Mouse (Mus musculus): Measurements from ENCODE around the gene Prkacb. TPM values are rescaled to one million over a fixed set of nuclear protein-coding genes. Genes with fewer than 3 reads are reported as not detected.

The Prkacb gene
- polyA plus RNA-seq (2016; fragmentation: Nextera tagmentation; extraction: Ambion mirVana): 50.0 and 52.9 TPM in 2 replicates

- Histone ChIP-seq H3K9me3 (no peaks in the 10 kb centered on the region), H3K4me1 (peaks cover 10% of the 10 kb centered on the region), H3K27me3 (ENCODE audit: insufficient read depth, poor library complexity, severe bottlenecking) (no peaks in the 10 kb centered on the region), H3K4me3 (peak within 1 kb of the TSS; percentile 95), H3K36me3 (no peaks in the 10 kb centered on the region), H3K27ac (peak within 1 kb of the TSS; percentile 95)
- under 1% methylated on average over 60 of the region's 60 CpGs for WGBS
- DNase-seq (ENCODE audit: low spot score): peak; percentile 94
These were observed at the start of gene Prkacb for GRCm38 (mm10) chr3:146812901-146813393. Gene Prkacb, minus strand, starts transcription at chr3:146812990.

- DNase-seq (ENCODE audit: low spot score): no peak
- H3K4me3 ChIP-seq: no peak overlapping the region
- H3K9me3 ChIP-seq: no peaks in the 10 kb centered on the region
- no peaks in the 10 kb centered on the region for H3K4me1 ChIP-seq
- WGBS: 83% methylated on average over 2 of the region's 2 CpGs
- no peak overlapping the region for H3K27ac ChIP-seq
- no peaks in the 10 kb centered on the region for H3K27me3 ChIP-seq (ENCODE audit: insufficient read depth, poor library complexity, severe bottlenecking)
- no peaks in the 10 kb centered on the region for H3K36me3 ChIP-seq
These were observed 47.5 kb upstream of the Prkacb start for GRCm38 (mm10) chr3:146860308-146860707.

- 84% methylated on average over 10 of the region's 10 CpGs for WGBS
- no peaks in the 10 kb centered on the region for H3K36me3 ChIP-seq
- peaks cover 3% of the 10 kb centered on the region; the same call in 1 of the 2 replicates for H3K4me1 ChIP-seq
- no peak overlapping the region for H3K4me3 ChIP-seq
- DNase-seq (ENCODE audit: low spot score): no peak
- H3K27ac ChIP-seq: no peak overlapping the region
- H3K9me3 ChIP-seq: no peaks in the 10 kb centered on the region
- H3K27me3 ChIP-seq (ENCODE audit: insufficient read depth, poor library complexity, severe bottlenecking): no peaks in the 10 kb centered on the region
These were observed 44.6 kb upstream of the Prkacb start for GRCm38 (mm10) chr3:146857373-146857772.

- DNase-seq (ENCODE audit: low spot score): no peak
These were observed 41.8 kb upstream of the Prkacb start for GRCm38 (mm10) chr3:146854473-146855087.

GRCm38 (mm10) chr3:146851966-146852891, 39.4 kb upstream of the Prkacb start, which contains the start of gene Ttll7:
Gene Ttll7, plus strand, starts transcription at chr3:146852367.
- Histone ChIP-seq H3K27me3 (ENCODE audit: insufficient read depth, poor library complexity, severe bottlenecking) (peaks cover 4% of the 10 kb centered on the region; the same call in 1 of the 2 replicates), H3K9me3 (no peaks in the 10 kb centered on the region), H3K4me3 (peak within 1 kb of the TSS; percentile 77), H3K36me3 (no peaks in the 10 kb centered on the region), H3K27ac (peak within 1 kb of the TSS; percentile 92), H3K4me1 (peaks cover 10% of the 10 kb centered on the region; the same call in 1 of the 2 replicates)
- WGBS: 3% methylated on average over 36 of the region's 36 CpGs
- peak; percentile 91 for DNase-seq (ENCODE audit: low spot score)

More at GRCm38 (mm10) chr3:146854473-146855087, 41.8 kb upstream of the Prkacb start:
- Histone ChIP-seq H3K27me3 (ENCODE audit: insufficient read depth, poor library complexity, severe bottlenecking) (peaks cover 4% of the 10 kb centered on the region; the same call in 1 of the 2 replicates), H3K36me3 (no peaks in the 10 kb centered on the region), H3K27ac (no peak overlapping the region), H3K4me3 (no peak overlapping the region), H3K9me3 (no peaks in the 10 kb centered on the region), H3K4me1 (peaks cover 10% of the 10 kb centered on the region; the same call in 1 of the 2 replicates)
- WGBS: 75% methylated on average over 7 of the region's 7 CpGs

GRCm38 (mm10) chr3:146849360-146849759, 36.6 kb upstream of the Prkacb start:
- Histone ChIP-seq H3K27me3 (ENCODE audit: insufficient read depth, poor library complexity, severe bottlenecking) (peaks cover 4% of the 10 kb centered on the region; the same call in 1 of the 2 replicates), H3K36me3 (no peaks in the 10 kb centered on the region), H3K4me3 (no peak overlapping the region), H3K9me3 (no peaks in the 10 kb centered on the region), H3K4me1 (peaks cover 10% of the 10 kb centered on the region; the same call in 1 of the 2 replicates), H3K27ac (no peak overlapping the region)
- 85% methylated on average over 7 of the region's 7 CpGs for WGBS
- no peak for DNase-seq (ENCODE audit: low spot score)

- no peak for DNase-seq (ENCODE audit: low spot score)
- H3K27ac ChIP-seq: no peak overlapping the region
- 69% methylated on average over 8 of the region's 8 CpGs for WGBS
These were observed 35.3 kb upstream of the Prkacb start for GRCm38 (mm10) chr3:146848112-146848511.

GRCm38 (mm10) chr3:146846237-146846636, 33.4 kb upstream of the Prkacb start:
- H3K27me3 ChIP-seq (ENCODE audit: insufficient read depth, poor library complexity, severe bottlenecking): peaks cover 4% of the 10 kb centered on the region; the same call in 1 of the 2 replicates
- no peaks in the 10 kb centered on the region for H3K9me3 ChIP-seq
- no peak overlapping the region for H3K4me3 ChIP-seq
- no peaks in the 10 kb centered on the region for H3K4me1 ChIP-seq
- 82% methylated on average over 5 of the region's 5 CpGs for WGBS
- no peak overlapping the region for H3K27ac ChIP-seq
- no peaks in the 10 kb centered on the region for H3K36me3 ChIP-seq
- DNase-seq (ENCODE audit: low spot score): no peak

More at GRCm38 (mm10) chr3:146848112-146848511, 35.3 kb upstream of the Prkacb start:
- H3K36me3 ChIP-seq: no peaks in the 10 kb centered on the region
- H3K27me3 ChIP-seq (ENCODE audit: insufficient read depth, poor library complexity, severe bottlenecking): peaks cover 4% of the 10 kb centered on the region; the same call in 1 of the 2 replicates
- H3K4me3 ChIP-seq: no peak overlapping the region
- H3K9me3 ChIP-seq: no peaks in the 10 kb centered on the region
- H3K4me1 ChIP-seq: peaks cover 10% of the 10 kb centered on the region; the same call in 1 of the 2 replicates

GRCm38 (mm10) chr3:146843470-146843869, 30.7 kb upstream of the Prkacb start:
- H3K27ac ChIP-seq: no peak overlapping the region
- WGBS: 74% methylated on average over 6 of the region's 6 CpGs
- no peaks in the 10 kb centered on the region for H3K36me3 ChIP-seq
- no peaks in the 10 kb centered on the region for H3K9me3 ChIP-seq
- H3K27me3 ChIP-seq (ENCODE audit: insufficient read depth, poor library complexity, severe bottlenecking): no peaks in the 10 kb centered on the region
- no peaks in the 10 kb centered on the region for H3K4me1 ChIP-seq
- DNase-seq (ENCODE audit: low spot score): no peak
- H3K4me3 ChIP-seq: no peak overlapping the region

- 72% methylated on average over 3 of the region's 3 CpGs for WGBS
- no peaks in the 10 kb centered on the region for H3K9me3 ChIP-seq
These were observed 30.0 kb upstream of the Prkacb start for GRCm38 (mm10) chr3:146842766-146843165.

GRCm38 (mm10) chr3:146820718-146821117, 7.9 kb upstream of the Prkacb start:
- 81% methylated on average over 4 of the region's 4 CpGs for WGBS

More at GRCm38 (mm10) chr3:146842766-146843165, 30.0 kb upstream of the Prkacb start:
- no peaks in the 10 kb centered on the region for H3K36me3 ChIP-seq
- no peak overlapping the region for H3K4me3 ChIP-seq
- H3K4me1 ChIP-seq: no peaks in the 10 kb centered on the region
- H3K27ac ChIP-seq: no peak overlapping the region
- H3K27me3 ChIP-seq (ENCODE audit: insufficient read depth, poor library complexity, severe bottlenecking): no peaks in the 10 kb centered on the region
- no peak for DNase-seq (ENCODE audit: low spot score)

GRCm38 (mm10) chr3:146813624-146814023, 834 bp upstream of the Prkacb start:
- Histone ChIP-seq H3K36me3 (no peaks in the 10 kb centered on the region), H3K9me3 (no peaks in the 10 kb centered on the region), H3K4me1 (peaks cover 10% of the 10 kb centered on the region), H3K27me3 (ENCODE audit: insufficient read depth, poor library complexity, severe bottlenecking) (no peaks in the 10 kb centered on the region), H3K4me3 (peak overlapping the region; percentile 95), H3K27ac (peak overlapping the region; percentile 95)
- no peak for DNase-seq (ENCODE audit: low spot score)
- WGBS: 61% methylated on average over 7 of the region's 7 CpGs

More at GRCm38 (mm10) chr3:146820718-146821117, 7.9 kb upstream of the Prkacb start:
- no peak for DNase-seq (ENCODE audit: low spot score)
- no peak overlapping the region for H3K27ac ChIP-seq
- H3K4me1 ChIP-seq: no peaks in the 10 kb centered on the region
- no peaks in the 10 kb centered on the region for H3K9me3 ChIP-seq
- H3K4me3 ChIP-seq: no peak overlapping the region
- no peaks in the 10 kb centered on the region for H3K27me3 ChIP-seq (ENCODE audit: insufficient read depth, poor library complexity, severe bottlenecking)
- no peaks in the 10 kb centered on the region for H3K36me3 ChIP-seq

Measured in heart, embryonic 10.5 days (tissue).